Mouse (Mus musculus): ENCODE data around the gene Tsr1. TPM values are rescaled to one million over a fixed set of nuclear protein-coding genes. Genes with fewer than 3 reads are reported as not detected.

Gene Tsr1
- polyA plus RNA-seq, 1 experiment from 2014 or later: 55.1 TPM

- ATAC-seq (ENCODE audit: insufficient read depth) (no peak), DNase-seq (peak; percentile 89)
- Histone ChIP-seq H3K9me3 (ENCODE audit: low read depth, low read length) (no peaks in the 10 kb centered on the region), H3K4me2 (no peak overlapping the region), H3K27me3 (ENCODE audit: insufficient read depth, low read length) (no peaks in the 10 kb centered on the region), H3K27ac (ENCODE audit: low read depth) (no peak overlapping the region), H3K9ac (no peak overlapping the region), H3K4me1 (ENCODE audit: insufficient read depth) (no peaks in the 10 kb centered on the region), H3K4me3 (ENCODE audit: low read depth, low read length) (no peak overlapping the region), H3K36me3 (ENCODE audit: insufficient read depth) (peaks cover 57% of the 10 kb centered on the region)
- TF ChIP-seq CTCF (IDR thresholded peaks at IDR 0.05; ENCODE audit: low read depth): peak; percentile 71
- 68% methylated on average over 3 of the region's 3 CpGs for WGBS
Observed at GRCm38 (mm10) chr11:74946348-74946747, 48.5 kb downstream of the Tsr1 start.

- no peak for TF ChIP-seq CTCF (IDR thresholded peaks at IDR 0.05; ENCODE audit: low read depth)
- Histone ChIP-seq H3K4me1 (ENCODE audit: insufficient read depth) (no peaks in the 10 kb centered on the region), H3K9ac (no peak overlapping the region), H3K4me2 (no peak overlapping the region), H3K27ac (ENCODE audit: low read depth) (no peak overlapping the region), H3K27me3 (ENCODE audit: insufficient read depth, low read length) (no peaks in the 10 kb centered on the region), H3K9me3 (ENCODE audit: low read depth, low read length) (no peaks in the 10 kb centered on the region), H3K4me3 (ENCODE audit: low read depth, low read length) (no peak overlapping the region), H3K36me3 (ENCODE audit: insufficient read depth) (peaks cover 26% of the 10 kb centered on the region)
- DNase-seq: no peak
- ATAC-seq (ENCODE audit: insufficient read depth): no peak
Observed at GRCm38 (mm10) chr11:74954901-74955300, 57.0 kb downstream of the Tsr1 start.

- Histone ChIP-seq H3K36me3 (ENCODE audit: insufficient read depth) (peaks cover 20% of the 10 kb centered on the region), H3K9me3 (ENCODE audit: low read depth, low read length) (no peaks in the 10 kb centered on the region), H3K9ac (no peak overlapping the region), H3K4me2 (no peak overlapping the region), H3K27me3 (ENCODE audit: insufficient read depth, low read length) (no peaks in the 10 kb centered on the region), H3K4me1 (ENCODE audit: insufficient read depth) (no peaks in the 10 kb centered on the region), H3K27ac (ENCODE audit: low read depth) (no peak overlapping the region), H3K4me3 (ENCODE audit: low read depth, low read length) (no peak overlapping the region)
- DNase-seq (no peak), ATAC-seq (ENCODE audit: insufficient read depth) (no peak)
- TF ChIP-seq CTCF (IDR thresholded peaks at IDR 0.05; ENCODE audit: low read depth): no peak
Observed at GRCm38 (mm10) chr11:74956006-74956405, 58.1 kb downstream of the Tsr1 start.

GRCm38 (mm10) chr11:74957600-74957999 is 59.7 kb downstream of the Tsr1 start:
- H3K9me3 ChIP-seq (ENCODE audit: low read depth, low read length): no peaks in the 10 kb centered on the region
- H3K9ac ChIP-seq: no peak overlapping the region
- no peak for TF ChIP-seq CTCF (IDR thresholded peaks at IDR 0.05; ENCODE audit: low read depth)
- H3K4me3 ChIP-seq (ENCODE audit: low read depth, low read length): no peak overlapping the region
- H3K27me3 ChIP-seq (ENCODE audit: insufficient read depth, low read length): no peaks in the 10 kb centered on the region
- no peaks in the 10 kb centered on the region for H3K4me1 ChIP-seq (ENCODE audit: insufficient read depth)
- H3K4me2 ChIP-seq: no peak overlapping the region
- peaks cover 19% of the 10 kb centered on the region for H3K36me3 ChIP-seq (ENCODE audit: insufficient read depth)
- ATAC-seq (ENCODE audit: insufficient read depth): no peak
- no peak for DNase-seq
- no peak overlapping the region for H3K27ac ChIP-seq (ENCODE audit: low read depth)
- 81% methylated on average over 2 of the region's 2 CpGs for WGBS

Small RNA genes within 50 kb of the gene (microRNA-seq; reads per million reads assigned to microRNA genes)
- not detected for gene Mir6926 (ENCODE audit: borderline number of aligned reads)

Other genes starting within 250 kb of the Tsr1 start
- 21.5 and 23.8 TPM in 2 replicates for gene Cluh, start 248.6 kb upstream of the Tsr1 start, polyA plus RNA-seq (2014; fragmentation: Nextera tagmentation; extraction: Ambion mirVana)
- gene Pafah1b1, start 173.4 kb upstream of the Tsr1 start, polyA plus RNA-seq (2014; fragmentation: Nextera tagmentation; extraction: Ambion mirVana): 67.2 and 73.8 TPM in 2 replicates
- gene Mettl16, start 127.2 kb upstream of the Tsr1 start, polyA plus RNA-seq (2014; fragmentation: Nextera tagmentation; extraction: Ambion mirVana): 39.2 and 39.8 TPM in 2 replicates
- gene Mnt, start 67.2 kb upstream of the Tsr1 start, polyA plus RNA-seq (2014; fragmentation: Nextera tagmentation; extraction: Ambion mirVana): 4.3 and 4.4 TPM in 2 replicates
- 4.8 and 5.4 TPM in 2 replicates for gene Sgsm2, start 1.0 kb upstream of the Tsr1 start, polyA plus RNA-seq (2014; fragmentation: Nextera tagmentation; extraction: Ambion mirVana)
- 16.4 TPM in 2 replicates for gene Smg6, start 27.8 kb downstream of the Tsr1 start, polyA plus RNA-seq (2014; fragmentation: Nextera tagmentation; extraction: Ambion mirVana)
- 22.6 and 23.6 TPM in 2 replicates for gene Srr, start 27.9 kb downstream of the Tsr1 start, polyA plus RNA-seq (2014; fragmentation: Nextera tagmentation; extraction: Ambion mirVana)